In the genomic region with DNA sequence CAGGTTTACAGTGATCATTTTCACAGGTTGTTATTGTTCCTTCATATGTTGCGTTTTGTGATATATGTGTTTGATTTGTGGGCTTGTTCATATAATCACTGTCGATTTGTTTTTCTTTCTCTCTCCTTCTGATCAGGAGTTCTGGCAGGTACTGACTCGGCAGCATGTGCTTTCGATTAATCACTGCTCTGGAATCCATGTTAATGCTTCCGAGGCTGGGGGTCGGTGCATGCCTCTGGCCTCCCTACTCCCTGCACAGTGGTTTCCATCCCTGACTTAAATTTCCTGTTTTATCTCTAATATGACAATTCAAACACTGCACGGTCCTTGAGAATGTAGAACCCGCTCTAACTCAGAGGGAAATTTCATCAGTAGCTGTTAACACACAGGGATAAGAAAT, we compare ENCODE assay signal across 19 mouse cellular contexts. TPM values are rescaled to one million over a fixed set of nuclear protein-coding genes. Genes with fewer than 3 reads are reported as not detected.
DNase-seq lines count a peak whose midpoint lies in the region; ATAC-seq lines count a peak whose summit lies in the region.
"Had no signal": no experiment of that assay in that cellular context is flagged by ENCODE, and none has a peak within 500 bp of the region (broad histone marks: within the 10 kb centered on the region; RNA-seq: fewer than 3 reads in every experiment).

No protein-coding gene starts in this region.

- ATAC-seq in kidney, embryonic 16.5 days (ENCODE audit: low FRiP score, low TSS enrichment), result peak; percentile 6; the same call in 1 of the 2 replicates
- ATAC-seq in limb, embryonic 15.5 days (ENCODE audit: insufficient number of reproducible peaks, low FRiP score, low TSS enrichment, low read depth), result no peak
- no peak for ATAC-seq in hindbrain, embryonic 14.5 days (ENCODE audit: low FRiP score)
- ATAC-seq: midbrain, embryonic 15.5 days had no signal

- H3K27ac ChIP-seq in kidney, embryonic 16.5 days (ENCODE audit: low read length), result no peak overlapping the region
- no peak overlapping the region; the same call in 1 of the 2 replicates for H3K27ac ChIP-seq in limb, embryonic 15.5 days
- no peak overlapping the region for H3K27ac ChIP-seq in hindbrain, embryonic 14.5 days
- H3K27ac ChIP-seq: hindbrain, embryonic 10.5 days; midbrain, embryonic 15.5 days; neural tube, embryonic 15.5 days had no signal

- H3K27me3 ChIP-seq in kidney, embryonic 16.5 days (ENCODE audit: insufficient read depth, low read length), result no peaks in the 10 kb centered on the region
- H3K27me3 ChIP-seq in limb, embryonic 15.5 days, result no peaks in the 10 kb centered on the region
- no peaks in the 10 kb centered on the region for H3K27me3 ChIP-seq in hindbrain, embryonic 14.5 days (ENCODE audit: control insufficient read depth, insufficient read depth, low read length)
- H3K27me3 ChIP-seq: megakaryocyte, embryonic 14.5 days; midbrain, embryonic 15.5 days; neural tube, embryonic 15.5 days had no signal

- no peak overlapping the region for H3K4me2 ChIP-seq in kidney, embryonic 16.5 days (replicated peaks; ENCODE audit: low read depth, low read length)
- peak overlapping the region; percentile 12 for H3K4me2 ChIP-seq in limb, embryonic 15.5 days
- no peak overlapping the region for H3K4me2 ChIP-seq in hindbrain, embryonic 14.5 days (replicated peaks)
- H3K4me2 ChIP-seq: liver, embryonic 11.5 days; midbrain, embryonic 15.5 days; neural tube, embryonic 15.5 days had no signal

- WGBS in kidney, embryonic 16.5 days, result 42% methylated on average over 8 of the region's 8 CpGs
- WGBS in limb, embryonic 15.5 days, result 25% methylated on average over 8 of the region's 8 CpGs
- 71% methylated on average over 8 of the region's 8 CpGs for WGBS in hindbrain, embryonic 14.5 days

- peaks cover 16% of the 10 kb centered on the region for H3K4me1 ChIP-seq in kidney, embryonic 16.5 days (ENCODE audit: insufficient read depth, low read length)
- peaks cover 19% of the 10 kb centered on the region for H3K4me1 ChIP-seq in limb, embryonic 15.5 days
- H3K4me1 ChIP-seq in hindbrain, embryonic 14.5 days (replicated peaks; ENCODE audit: control insufficient read depth, insufficient read depth, low read length), result 0 out of 2 replicates have a peak, but pooled peaks cover 11% of the 10 kb centered on the region
- H3K4me1 ChIP-seq: midbrain, embryonic 15.5 days had no signal

- H3K36me3 ChIP-seq in kidney, embryonic 16.5 days (ENCODE audit: insufficient read depth, low read length), result peaks cover 7% of the 10 kb centered on the region
- H3K36me3 ChIP-seq in limb, embryonic 15.5 days, result peaks cover 7% of the 10 kb centered on the region
- no peaks in the 10 kb centered on the region; the same call in 1 of the 2 replicates for H3K36me3 ChIP-seq in hindbrain, embryonic 14.5 days (replicated peaks; ENCODE audit: control insufficient read depth, insufficient read depth)
- H3K36me3 ChIP-seq: midbrain, embryonic 15.5 days had no signal

- no peak overlapping the region for H3K4me3 ChIP-seq in kidney, embryonic 16.5 days (ENCODE audit: low read length)
- H3K4me3 ChIP-seq in limb, embryonic 15.5 days, result peak overlapping the region; percentile 1; the same call in 1 of the 2 replicates
- H3K4me3 ChIP-seq in hindbrain, embryonic 14.5 days (replicated peaks; ENCODE audit: low read length), result no peak overlapping the region
- H3K4me3 ChIP-seq: hindbrain, embryonic 10.5 days; megakaryocyte, embryonic 14.5 days; midbrain, embryonic 15.5 days; myocyte; neural tube, embryonic 15.5 days had no signal

- H3K9me3 ChIP-seq in kidney, embryonic 16.5 days (ENCODE audit: low read length), result no peaks in the 10 kb centered on the region
- 0 out of 2 replicates have a peak, but pooled peaks cover 3% of the 10 kb centered on the region for H3K9me3 ChIP-seq in limb, embryonic 15.5 days
- no peaks in the 10 kb centered on the region for H3K9me3 ChIP-seq in hindbrain, embryonic 14.5 days (ENCODE audit: control insufficient read depth, low read length)
- H3K9me3 ChIP-seq: hindbrain, embryonic 10.5 days; megakaryocyte, embryonic 14.5 days; midbrain, embryonic 15.5 days; neural tube, embryonic 15.5 days had no signal

- H3K9ac ChIP-seq in kidney, embryonic 16.5 days (replicated peaks; ENCODE audit: low read length), result no peak overlapping the region
- H3K9ac ChIP-seq in limb, embryonic 15.5 days, result no peak overlapping the region
- no peak overlapping the region for H3K9ac ChIP-seq in hindbrain, embryonic 14.5 days
- H3K9ac ChIP-seq: midbrain, embryonic 15.5 days; neural tube, embryonic 15.5 days had no signal

- DNase-seq in kidney, adult 11 months, result no peak
- peak; percentile 15 for DNase-seq in embryo, embryonic 9.5 days (ENCODE audit: extremely low spot score)
- peak; percentile 46 for DNase-seq in forelimb bud, embryonic 11.5 days (ENCODE audit: low read depth, low spot score)
- no peak for DNase-seq in spleen, adult 12 weeks (ENCODE audit: low spot score)
- DNase-seq in hindbrain, embryonic 14.5 days (ENCODE audit: low spot score), result no peak
- no peak for DNase-seq in adrenal gland, adult 8-10 months
- DNase-seq: adrenal gland, postnatal 14 days; cerebellum, adult 9-11 months; lung, adult 18-20 months; lung, postnatal 14 days; thymus, postnatal 4 days had no signal

RNA-seq across cellular contexts. Expression of gene Micu1, which starts 54.3 kb away (rescaled TPM):
- 86.2 and 93.0 TPM in 2 replicates for polyA plus RNA-seq in kidney, embryonic 16.5 days (2015; fragmentation: Nextera tagmentation; extraction: Ambion mirVana)
- 84.2 and 96.4 TPM in 2 replicates for polyA plus RNA-seq in limb, embryonic 15.5 days (2015; fragmentation: Nextera tagmentation; extraction: Ambion mirVana)
- polyA plus RNA-seq in hindbrain, embryonic 14.5 days (2014; fragmentation: Nextera tagmentation; extraction: Ambion mirVana), result 74.9 and 75.2 TPM in 2 replicates
- total RNA-seq in adrenal gland, adult 8-10 months (2022), result 10 to 100 TPM; 60.7 to 96.3 (median 74.9) TPM

Comparison
In these comparisons a context has a peak if more than half of its experiments do, and no peak if none do; other contexts are left out.
1. DNase-seq: peak in embryo, embryonic 9.5 days (single experiment) and forelimb bud, embryonic 11.5 days (single experiment); none in kidney, adult 11 months (single experiment), spleen, adult 12 weeks (single experiment), hindbrain, embryonic 14.5 days (single experiment) and adrenal gland, adult 8-10 months (single experiment).